Mouse (Mus musculus): ENCODE measurements around the gene Slc16a3. TPM values are rescaled to one million over a fixed set of nuclear protein-coding genes. Genes with fewer than 3 reads are reported as not detected.

The Slc16a3 gene
- polyA plus RNA-seq, 1 experiment = 16.5 TPM

DNA sequence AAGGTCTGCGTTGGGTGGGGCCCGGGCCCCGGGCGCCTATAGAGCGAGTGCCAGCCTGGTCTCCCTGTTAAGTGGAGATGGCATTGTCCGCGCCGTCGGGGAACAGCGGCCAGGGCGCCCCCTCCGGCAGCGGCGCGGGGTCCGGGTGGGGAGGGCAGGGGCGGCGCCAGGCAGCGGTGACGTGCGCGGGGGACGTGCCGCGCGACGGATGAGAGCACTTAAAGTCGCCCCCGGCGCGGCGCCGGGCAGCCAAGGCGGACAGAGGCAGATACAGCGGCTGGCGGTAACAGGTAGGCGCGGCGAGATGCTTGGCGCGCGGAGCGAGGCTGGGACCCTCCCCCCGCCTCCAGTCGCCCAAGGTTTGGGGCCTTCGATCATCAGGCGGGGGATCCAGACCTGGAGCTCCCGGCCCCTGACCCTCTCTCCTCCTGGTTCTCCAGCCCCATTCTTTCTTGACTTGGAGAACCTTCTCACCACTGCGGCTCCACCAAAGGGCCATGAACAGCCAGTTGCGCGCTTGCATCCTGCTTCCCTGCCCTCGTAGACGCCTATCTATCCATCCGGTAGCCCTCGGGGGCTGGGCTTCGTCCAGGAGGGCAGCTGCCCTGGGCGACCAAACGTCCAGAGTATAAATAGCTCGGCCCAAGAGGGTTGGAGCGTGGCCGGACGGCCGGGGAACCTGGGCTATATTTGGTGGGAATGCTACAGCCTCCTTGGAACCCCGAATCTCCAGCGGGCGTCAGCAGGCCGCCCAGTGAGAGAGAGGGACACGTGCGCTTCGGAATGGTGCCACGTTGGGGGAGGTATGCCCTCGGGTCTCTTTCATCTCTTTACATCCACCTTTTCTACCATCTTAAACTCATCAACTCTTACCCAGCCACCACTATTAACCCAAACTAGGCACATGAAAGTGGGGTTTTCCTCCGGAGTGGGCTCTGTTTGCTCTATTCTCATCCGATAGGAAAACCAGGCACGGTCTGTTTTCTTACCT is 876 bp downstream of the Slc16a3 start:
- DNase-seq (ENCODE audit: low spot score) = peak; percentile 48

DNA sequence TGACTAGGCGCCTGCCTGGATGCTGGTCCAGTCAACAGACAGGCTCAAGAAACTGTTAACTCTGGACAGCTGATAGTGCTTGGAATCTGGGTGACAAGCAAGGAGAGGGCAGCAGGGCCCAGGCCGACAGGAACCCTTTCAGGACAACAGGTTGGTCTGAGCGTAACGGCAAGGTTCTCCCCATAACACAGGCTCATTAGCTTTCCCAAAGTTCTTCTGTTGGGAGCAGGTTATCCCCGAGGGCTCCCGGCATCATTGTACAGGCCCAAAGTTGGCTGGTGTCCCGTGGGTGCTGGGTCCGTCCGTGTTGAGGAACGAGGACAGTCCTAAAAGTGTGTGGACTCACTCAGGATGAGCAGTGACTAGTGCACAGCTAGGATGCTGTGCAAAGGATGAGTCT is 1.6 kb downstream of the Slc16a3 start:
- DNase-seq (ENCODE audit: low spot score) = no peak

DNA sequence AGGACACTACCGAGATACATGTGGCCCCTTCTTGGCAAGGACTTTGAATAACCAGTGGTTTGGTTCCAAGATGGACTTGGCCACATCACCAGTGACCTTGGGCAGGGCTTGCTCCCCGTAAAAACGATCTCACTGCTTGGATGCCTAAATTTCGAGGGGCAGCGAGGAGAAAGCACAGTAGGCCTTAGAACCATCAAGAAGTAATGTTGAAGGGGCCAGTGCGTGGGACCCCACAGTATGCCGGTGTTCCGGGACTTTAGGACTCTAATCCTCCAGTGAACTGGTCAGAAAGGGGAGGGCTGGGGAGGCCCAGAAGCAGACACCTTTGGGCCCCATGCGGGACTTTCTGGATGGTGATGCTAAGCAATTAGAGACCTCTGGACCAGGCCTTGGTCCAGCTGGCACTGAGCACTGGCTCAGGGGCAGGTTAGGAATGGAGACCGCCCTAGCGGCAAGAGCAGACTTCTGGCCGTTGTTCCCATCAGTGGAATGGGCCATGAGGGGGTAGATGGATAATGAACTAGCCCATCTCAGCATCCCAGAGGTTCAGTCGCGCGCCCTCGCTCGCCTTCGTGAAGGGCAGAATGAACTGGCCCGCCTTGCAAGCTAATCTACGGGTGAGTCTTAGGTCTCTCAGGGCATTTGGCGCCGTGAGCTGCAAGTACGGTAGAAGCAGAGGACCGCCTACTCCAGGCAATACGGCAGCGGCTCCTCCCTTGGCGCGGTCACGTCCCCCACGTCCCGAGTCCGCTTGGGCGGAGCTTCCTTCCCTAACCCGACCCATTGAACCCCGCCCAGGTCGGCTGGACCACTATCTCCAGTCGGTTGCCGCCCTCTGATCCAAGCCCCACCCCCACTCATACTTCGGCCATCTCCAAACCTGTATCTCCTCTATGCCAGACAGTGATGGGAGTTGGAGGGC is 2.3 kb downstream of the Slc16a3 start:
- peak; percentile 59 for DNase-seq (ENCODE audit: low spot score)

DNA sequence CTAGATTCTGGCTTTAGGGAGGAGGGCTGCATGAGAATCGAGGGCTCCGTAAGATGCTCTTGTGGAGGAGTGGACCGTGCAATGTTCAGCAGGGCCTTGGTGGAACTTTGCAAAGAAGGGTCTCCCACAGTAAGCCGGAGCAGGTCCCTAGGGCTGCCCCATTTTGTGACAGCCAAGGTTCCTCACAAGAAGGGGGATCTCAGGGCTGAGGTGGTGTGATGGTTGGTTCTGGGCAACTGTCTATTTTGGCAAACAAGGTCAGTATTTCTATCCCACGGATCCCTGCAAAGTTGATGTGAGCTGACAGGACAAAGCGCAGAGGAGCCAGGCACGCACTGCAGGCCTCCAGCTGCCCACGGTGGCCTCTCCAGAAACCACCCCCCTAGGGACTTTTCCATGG is 3.0 kb downstream of the Slc16a3 start:
- DNase-seq (ENCODE audit: low spot score) = no peak

DNA sequence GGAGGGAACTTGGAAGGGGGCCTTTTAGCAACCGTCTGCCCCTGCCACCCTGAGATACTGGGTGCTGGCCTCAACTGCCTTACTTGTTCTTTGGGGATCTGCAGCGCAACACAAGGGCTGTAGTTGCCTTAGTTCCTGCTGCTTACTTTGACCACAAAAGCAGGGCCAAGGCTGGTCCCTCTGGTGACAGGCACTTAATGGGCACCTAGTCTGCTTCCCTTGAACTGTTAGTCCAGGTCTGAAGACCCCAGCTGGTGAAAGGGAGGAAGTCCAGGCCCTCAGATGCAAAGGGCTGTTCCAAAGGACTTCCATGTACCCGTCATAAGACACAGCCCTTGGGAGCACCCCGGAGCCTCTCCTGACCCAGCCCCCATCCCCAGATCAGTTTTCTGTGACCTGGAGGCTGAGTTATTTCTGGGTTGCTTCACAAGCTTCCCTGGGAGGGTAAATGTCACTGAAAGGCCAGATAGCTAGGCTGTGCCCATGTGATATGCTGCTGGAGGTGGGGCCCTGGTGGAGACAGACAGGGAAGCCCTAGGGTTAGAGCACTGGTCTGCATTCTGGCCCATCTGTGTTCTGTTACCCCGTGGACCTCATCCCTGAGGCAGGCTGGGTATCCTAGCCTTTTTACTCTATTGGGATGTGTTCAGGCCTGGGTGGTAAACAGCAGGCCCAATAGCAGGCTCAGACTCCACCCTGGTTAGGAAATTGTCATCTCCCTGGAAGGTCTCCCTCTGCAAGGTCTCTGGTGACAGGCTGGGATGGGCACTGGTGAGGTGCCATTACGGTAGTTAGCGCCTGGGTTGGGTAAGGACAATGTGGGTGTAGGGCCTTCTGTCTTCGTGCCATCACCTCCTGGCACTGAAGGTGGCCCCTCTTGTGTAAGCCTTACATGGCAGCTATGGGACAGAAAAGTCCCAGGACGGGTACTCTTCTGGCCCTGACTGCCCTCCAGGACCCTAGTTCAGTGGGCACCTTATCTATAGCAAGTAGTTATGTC is 3.8 kb downstream of the Slc16a3 start:
- no peak for DNase-seq (ENCODE audit: low spot score)

DNA sequence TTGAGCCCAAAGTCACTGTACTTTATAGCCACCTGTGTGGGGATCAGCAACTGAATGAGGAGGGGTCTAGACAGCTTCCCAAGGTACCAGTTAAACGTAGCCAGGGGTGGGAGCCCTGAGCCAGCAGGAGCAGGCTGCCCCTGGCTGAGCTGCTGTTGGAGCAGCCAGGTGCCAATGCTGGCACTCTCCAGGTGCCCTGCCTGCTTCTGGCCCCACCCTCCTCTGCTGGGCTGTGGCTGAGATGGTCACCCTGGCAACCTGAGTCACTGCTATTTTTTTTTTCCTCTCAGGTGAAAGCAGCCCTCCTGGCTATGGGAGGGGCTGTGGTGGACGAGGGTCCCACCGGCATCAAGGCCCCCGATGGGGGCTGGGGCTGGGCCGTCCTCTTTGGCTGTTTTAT is 6.7 kb downstream of the Slc16a3 start:
- DNase-seq (ENCODE audit: low spot score) = no peak

DNA sequence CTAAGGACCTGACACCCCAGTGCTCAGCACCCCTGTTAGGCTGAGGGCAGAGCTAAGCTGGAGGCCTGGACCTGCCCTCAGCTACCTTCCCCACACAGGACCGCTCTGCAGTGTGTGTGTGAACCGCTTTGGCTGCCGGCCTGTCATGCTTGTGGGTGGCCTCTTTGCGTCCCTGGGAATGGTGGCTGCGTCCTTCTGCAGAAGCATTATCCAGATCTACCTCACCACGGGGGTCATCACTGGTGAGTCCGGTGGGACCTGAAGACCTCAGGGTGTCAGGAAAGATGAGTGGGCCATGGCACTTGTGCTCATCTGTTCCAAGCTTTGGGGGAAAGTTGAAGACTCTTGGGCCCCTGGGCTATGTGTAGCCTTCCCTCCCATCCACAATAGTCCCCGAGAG is 7.4 kb downstream of the Slc16a3 start:
- DNase-seq (ENCODE audit: low spot score) = no peak

DNA sequence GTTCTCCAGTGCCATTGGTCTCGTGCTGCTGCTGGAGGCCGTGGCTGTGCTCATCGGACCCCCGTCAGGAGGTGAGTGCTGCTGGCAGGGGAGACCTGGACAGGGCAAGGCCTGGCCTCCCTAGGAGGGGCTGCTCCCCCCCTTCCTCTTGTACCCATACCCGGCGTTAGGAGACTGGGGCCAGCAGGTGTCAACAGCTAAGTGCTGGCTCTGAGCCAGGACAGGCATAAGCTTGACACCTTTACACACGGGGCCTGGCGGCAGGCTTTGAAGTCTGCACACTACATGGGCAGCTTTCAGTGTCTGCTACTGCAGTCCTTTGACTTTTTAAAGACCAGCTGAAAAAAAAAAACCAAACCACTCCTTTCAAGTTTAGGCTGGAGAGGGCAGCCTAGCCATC is 8.8 kb downstream of the Slc16a3 start:
- no peak for DNase-seq (ENCODE audit: low spot score)

DNA sequence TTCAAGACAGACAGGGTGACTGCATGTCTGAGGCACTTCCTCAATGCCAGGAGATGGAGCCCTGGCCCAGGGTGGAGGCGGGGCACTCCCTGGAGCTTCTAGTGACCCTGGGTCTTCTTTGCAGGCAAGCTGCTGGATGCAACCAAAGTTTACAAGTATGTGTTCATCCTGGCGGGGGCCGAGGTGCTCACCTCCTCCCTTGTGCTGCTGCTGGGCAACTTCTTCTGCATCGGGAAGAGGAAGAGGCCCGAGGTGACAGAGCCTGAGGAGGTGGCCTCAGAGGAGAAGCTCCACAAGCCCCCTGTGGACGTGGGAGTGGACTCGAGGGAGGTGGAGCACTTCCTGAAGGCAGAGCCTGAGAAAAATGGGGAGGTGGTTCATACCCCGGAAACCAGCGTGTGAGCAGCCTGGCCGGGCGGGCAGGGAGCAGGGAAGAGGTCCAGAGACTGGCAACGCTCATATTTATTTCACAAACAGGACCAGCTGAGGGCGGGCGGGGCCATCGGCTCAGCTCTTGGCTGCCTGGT is 9.5 kb downstream of the Slc16a3 start:
- no peak for DNase-seq (ENCODE audit: low spot score)

DNA sequence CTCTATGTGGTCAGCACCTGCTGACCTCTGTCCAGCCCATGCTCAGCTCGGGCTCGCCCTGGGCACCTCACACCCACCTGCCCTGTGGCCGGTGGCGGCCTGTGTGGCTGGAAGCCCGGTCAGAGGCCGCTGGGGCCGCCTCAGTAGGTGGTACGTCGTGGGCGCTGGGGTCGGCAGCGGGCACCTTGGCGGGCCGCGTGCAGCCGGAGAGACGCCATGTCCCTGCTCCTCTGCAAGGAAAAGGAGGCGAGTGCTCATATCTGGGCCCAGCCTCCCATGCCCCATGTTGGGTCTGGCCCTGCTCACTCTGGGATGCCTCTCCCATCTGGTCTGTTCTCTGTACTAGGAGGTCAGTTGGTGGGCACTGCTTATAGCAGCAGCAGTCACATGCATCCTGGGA is 10.8 kb downstream of the Slc16a3 start:
- DNase-seq (ENCODE audit: low spot score) = no peak

DNA sequence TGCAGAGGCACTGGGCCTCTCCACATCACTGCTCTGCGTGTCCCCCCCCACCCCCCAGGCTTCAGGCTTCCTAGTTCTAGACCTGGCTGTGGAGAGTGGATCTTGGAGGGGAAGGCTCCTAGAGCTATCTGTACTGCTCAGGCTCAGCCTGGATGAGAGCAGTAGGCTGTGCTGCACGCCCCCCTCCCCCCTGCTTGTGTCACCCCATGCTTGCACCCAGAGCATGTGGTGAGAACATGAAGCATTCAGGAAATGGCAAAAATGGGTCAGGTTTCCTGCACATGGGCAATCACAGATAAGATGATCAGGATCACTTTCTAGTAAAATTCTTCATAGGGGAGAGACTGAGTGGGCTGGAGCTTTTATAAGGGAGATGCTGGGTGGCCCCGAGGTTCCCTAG is 11.3 kb downstream of the Slc16a3 start:
- no peak for DNase-seq (ENCODE audit: low spot score)

DNA sequence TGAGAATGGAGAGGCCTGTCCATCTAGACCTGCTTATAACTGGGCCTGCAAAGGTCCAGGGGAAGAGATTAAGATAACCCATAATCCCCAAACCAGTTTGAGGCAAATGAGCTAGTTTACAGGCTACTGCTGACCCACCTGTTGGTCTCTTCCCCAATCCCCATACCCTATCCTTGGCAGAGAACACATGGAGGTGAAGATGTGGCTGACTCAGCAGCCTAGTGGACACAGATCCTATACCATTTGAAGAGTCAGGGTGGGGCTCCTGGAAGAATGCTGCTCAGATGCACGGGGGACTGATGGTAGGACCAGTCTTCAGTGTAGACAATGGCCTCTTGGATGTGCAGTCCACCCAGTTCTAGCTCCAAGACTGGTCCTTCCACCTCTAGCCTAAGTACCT is 12.0 kb downstream of the Slc16a3 start:
- no peak for DNase-seq (ENCODE audit: low spot score)

DNA sequence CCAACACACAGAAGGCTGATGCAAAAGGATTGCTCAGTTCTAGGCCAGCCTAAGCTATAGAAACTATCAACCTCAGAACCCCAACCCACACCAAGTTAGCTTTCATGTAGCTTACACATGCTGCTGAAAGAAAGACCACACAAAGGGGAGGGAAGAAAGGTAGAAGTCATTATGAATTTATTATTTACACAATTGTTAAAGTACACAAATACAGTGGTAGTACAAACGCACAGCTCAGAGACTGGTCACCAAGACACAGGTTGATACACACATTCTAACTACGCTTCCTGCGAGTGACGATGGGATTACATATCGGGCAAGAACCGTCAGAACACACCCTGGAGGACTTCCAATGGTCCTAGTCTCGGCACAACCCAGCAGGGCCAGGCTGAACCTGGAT is 13.3 kb downstream of the Slc16a3 start:
- DNase-seq (ENCODE audit: low spot score) = no peak

DNA sequence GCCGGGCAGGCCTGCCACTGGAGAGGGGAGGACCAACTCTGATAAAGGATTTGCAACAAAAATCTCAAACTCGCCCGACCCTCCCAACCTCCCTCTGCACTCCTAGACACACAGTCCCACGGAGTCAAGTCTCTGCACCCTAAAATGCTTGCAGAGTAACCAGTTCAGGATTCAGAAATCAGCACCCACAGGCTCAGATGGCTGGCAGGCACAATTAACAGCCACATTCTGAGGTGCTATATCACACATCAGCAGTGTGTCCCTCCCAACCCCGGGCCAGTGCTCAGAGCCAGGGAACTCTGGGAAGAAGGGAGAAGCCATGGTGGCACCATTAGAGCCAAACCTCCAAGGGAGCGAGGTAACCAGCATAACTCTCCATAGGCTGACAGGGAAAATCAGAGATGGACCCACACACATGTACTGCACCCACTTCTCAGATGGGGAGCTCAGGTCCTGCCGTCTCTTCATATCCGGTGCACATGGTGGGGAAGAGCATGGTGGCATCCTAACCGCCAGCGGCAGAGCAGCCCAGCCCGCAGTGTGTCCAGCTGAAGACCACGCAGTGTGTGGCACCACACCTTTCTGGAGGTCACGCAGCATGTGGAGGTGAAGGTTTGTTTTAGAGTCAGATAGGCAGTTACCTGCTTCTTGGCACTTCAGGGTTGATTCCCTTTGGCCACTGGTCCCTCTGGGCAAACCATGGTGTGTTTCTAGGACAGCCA is 13.9 kb downstream of the Slc16a3 start:
- no peak for DNase-seq (ENCODE audit: low spot score)

DNA sequence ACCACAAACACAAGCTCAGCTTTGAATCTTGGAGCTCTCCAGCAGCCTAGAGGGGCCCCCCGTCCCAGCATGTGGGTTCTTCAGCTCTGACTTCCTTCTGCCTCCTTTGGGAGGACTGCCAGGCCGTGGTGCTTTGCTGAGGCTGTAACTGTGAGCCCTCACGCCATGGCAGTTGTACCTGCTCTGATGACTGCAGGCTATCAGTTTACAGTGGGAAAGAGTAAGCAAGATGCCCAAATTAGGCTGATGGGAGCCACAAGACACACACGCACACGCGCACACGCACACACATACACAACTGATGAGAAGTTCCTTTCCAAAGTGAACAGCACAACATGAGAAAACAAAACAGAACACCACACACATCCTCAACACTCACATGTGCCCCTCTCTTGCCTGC is 14.6 kb downstream of the Slc16a3 start:
- no peak for DNase-seq (ENCODE audit: low spot score)

DNA sequence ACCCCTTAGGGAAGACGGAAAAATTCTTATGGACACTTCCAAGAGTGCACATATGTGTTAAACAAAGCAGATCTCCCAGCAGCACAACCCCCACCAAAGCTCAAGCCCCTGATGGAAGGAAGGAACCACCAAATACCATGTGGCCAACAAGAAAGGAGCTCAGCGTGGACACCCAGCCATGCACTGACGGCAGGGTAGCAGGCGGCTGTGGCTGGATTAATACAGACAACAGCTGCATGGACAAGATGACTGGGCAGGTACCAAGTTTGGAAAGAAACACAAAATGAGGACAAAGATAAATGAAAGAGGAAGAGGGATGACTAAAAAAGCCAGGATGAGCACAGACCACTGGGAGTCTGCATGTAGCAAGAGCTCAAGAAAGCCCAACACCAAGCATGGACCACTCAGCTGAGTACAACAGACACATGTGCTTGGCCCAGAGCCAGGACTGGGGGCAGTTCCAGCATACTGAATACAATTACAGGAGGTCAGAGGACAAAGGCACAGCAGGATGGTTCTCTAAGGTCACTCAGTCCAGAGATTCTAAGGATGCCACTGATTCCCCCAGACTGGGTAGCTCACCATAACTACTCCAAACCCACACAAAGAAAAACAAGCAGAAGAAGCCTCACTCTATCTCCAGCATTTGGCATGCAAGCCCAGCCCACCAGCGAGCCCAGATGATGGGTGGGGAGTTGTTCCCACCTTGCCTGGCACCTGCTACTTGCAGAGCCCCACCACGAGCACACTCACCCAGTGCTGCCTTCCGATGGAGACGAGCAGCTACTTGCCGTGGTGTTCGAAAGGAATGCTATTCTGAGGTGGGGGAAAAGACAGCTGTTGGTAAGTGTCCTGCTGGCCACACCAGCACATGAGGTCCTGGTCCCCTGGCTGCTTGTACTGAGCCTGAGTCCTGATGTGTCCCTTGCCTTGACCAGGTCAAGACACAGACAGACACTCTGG is 16.2 kb downstream of the Slc16a3 start:
- DNase-seq (ENCODE audit: low spot score) = no peak

DNA sequence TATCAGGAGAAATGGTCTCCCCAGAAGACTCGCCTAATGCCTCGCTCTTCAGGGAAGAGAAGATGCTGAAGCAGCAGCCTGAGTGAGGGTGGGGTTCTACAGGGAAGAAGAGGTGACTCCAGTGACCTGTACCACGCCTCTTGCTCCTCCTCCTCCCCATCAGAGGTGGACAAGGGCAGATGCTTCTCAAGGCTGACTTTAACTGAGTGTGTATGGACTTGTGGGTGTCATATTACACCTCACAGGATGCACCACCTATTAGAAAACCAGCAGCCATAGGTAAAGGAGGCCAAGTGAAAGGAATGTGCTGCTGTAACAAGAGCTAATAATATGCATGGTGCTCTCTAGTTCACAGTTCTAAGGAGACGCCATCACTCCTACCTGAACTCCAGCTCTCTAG is 17.3 kb downstream of the Slc16a3 start:
- DNase-seq (ENCODE audit: low spot score) = no peak

DNA sequence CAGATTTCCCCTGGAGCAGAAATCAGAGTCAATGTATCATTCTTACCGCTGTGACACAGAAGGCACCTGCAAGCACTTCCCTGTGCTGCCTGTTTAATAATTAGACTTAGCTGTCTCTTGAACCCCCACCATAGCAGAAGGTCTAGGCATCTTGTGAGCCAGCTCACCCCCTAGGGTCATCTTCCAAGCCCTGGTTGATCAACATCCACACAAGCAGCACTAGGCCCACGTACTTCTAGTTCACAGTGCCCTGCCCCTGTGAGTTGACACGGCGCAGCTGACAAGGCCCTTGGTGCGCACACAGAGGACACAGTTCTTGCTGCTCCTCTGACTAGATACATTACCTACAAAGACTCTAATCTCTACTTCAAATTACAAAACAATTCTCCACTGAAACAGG is 21.5 kb downstream of the Slc16a3 start:
- DNase-seq (ENCODE audit: low spot score) = no peak

DNA sequence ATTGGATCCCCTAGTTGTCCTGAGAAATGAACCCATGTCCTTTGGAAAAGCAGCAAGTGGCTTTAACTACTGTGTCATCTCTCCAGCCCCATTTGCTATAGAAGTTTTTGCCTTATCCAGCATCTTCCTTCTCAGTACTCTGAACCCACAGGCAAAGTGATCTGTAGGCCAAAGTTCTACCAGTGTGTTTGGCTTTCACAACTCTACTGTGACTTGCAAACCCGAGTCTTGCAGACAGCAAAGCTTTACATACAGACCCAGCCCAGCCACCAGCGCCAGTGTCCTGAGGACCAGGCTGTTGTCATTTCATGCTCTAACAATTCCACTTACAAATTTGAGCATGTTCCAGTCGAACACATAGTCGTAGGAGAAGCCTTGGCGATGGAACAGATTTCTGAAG is 23.0 kb downstream of the Slc16a3 start:
- no peak for DNase-seq (ENCODE audit: low spot score)

Measured in urinary bladder, adult 2 months (tissue).